Mouse (Mus musculus): Measurements from ENCODE around the gene Thrb. TPM values are rescaled to one million over a fixed set of nuclear protein-coding genes. Genes with fewer than 3 reads are reported as not detected.

The Thrb gene
- polyA plus RNA-seq, 2 experiments, result 1.3 to 3.9 TPM

DNA sequence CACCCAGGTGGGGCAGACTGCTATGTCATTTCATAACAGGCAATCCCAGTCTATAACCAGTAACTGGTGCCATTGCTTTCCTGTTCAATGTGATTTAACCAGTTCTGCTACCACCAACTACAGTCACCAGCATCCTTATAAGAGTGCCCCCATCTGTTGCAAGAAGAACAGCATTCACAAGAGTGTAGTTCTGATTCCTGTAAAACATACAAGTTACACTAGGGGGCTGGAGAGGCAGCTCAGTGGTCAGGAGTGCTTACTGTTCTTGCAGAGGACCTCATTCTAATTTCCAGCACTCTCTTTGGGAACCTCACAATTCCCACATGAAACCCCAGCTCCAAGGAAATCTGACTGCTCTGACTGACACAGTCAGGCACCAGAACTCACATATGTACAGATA, 318.2 kb downstream of the Thrb start:
- H3K27ac ChIP-seq (replicated peaks; ENCODE audit: low read depth, low read length), result no peak overlapping the region
- DNase-seq (ENCODE audit: low spot score) (no peak), ATAC-seq (ENCODE audit: low FRiP score, low read depth) (no peak)
- H3K9me3 ChIP-seq (ENCODE audit: control insufficient read depth, low read length), result no peaks in the 10 kb centered on the region
- TF ChIP-seq POLR2A (IDR thresholded peaks at IDR 0.05; ENCODE audit: borderline replicate concordance, extremely low read depth, insufficient read depth, insufficient read length), result no peak
- no peak overlapping the region for H3K4me3 ChIP-seq (replicated peaks; ENCODE audit: low read length)
- no peak overlapping the region for H3K4me2 ChIP-seq (replicated peaks; ENCODE audit: low read depth, low read length, severe bottlenecking)
- no peaks in the 10 kb centered on the region for H3K36me3 ChIP-seq (ENCODE audit: control insufficient read depth, insufficient read depth, low read length)
- no peaks in the 10 kb centered on the region for H3K4me1 ChIP-seq (ENCODE audit: control insufficient read depth, insufficient read depth, low read length)
- no peaks in the 10 kb centered on the region for H3K27me3 ChIP-seq (ENCODE audit: control insufficient read depth, insufficient read depth, low read length)
- no peak overlapping the region for H3K9ac ChIP-seq (ENCODE audit: low read depth, low read length, severe bottlenecking)

DNA sequence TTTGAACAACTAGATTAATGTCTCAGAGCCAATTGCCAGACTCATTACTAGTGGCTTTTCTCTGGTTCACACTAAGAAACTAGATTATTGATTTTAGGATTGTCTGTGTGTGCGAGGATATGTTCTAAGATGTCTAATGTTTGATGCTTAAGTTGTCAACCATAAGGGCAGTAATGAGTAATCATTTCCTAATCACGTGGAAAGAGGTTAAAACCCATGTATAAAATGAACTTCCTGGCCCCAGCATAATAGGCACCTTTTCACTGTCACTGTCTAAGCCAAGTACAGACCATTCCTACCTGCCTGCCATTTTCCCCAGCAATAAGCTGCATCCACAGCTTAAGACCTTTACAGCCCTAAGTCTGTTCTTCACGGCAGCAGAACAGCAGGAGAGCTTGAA, 321.2 kb downstream of the Thrb start:
- Histone ChIP-seq H3K4me2 (replicated peaks; ENCODE audit: low read depth, low read length, severe bottlenecking) (no peak overlapping the region), H3K4me1 (ENCODE audit: control insufficient read depth, insufficient read depth, low read length) (no peaks in the 10 kb centered on the region), H3K27ac (replicated peaks; ENCODE audit: low read depth, low read length) (no peak overlapping the region), H3K36me3 (ENCODE audit: control insufficient read depth, insufficient read depth, low read length) (no peaks in the 10 kb centered on the region), H3K27me3 (ENCODE audit: control insufficient read depth, insufficient read depth, low read length) (no peaks in the 10 kb centered on the region), H3K9me3 (ENCODE audit: control insufficient read depth, low read length) (no peaks in the 10 kb centered on the region), H3K9ac (ENCODE audit: low read depth, low read length, severe bottlenecking) (no peak overlapping the region), H3K4me3 (replicated peaks; ENCODE audit: low read length) (no peak overlapping the region)
- ATAC-seq (ENCODE audit: low FRiP score, low read depth) (no peak), DNase-seq (ENCODE audit: low spot score) (no peak)
- WGBS, result 75% methylated on average over 3 of the region's 3 CpGs
- no peak for TF ChIP-seq POLR2A (IDR thresholded peaks at IDR 0.05; ENCODE audit: borderline replicate concordance, extremely low read depth, insufficient read depth, insufficient read length)

DNA sequence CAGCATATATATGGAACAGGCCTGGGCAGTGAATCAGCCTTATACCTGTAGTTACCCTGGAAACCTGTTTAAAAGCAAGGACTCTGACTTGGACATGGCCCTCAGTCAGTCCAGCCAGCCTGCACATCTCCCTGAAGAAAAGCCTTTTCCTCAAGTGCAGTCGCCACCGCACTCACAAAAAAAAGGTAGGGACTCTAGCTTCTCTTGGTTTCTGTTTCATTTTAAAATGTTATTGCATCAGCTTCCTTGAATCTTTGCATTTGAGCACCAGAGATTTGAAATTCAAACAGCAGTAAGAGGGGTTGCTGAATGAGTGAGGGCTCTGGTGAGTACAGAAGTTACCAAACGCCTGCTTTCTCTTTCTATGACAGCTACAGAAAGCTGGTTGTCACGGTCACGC, 322.0 kb downstream of the Thrb start:
- Histone ChIP-seq H3K4me3 (replicated peaks; ENCODE audit: low read length) (no peak overlapping the region), H3K9me3 (ENCODE audit: control insufficient read depth, low read length) (no peaks in the 10 kb centered on the region), H3K4me2 (replicated peaks; ENCODE audit: low read depth, low read length, severe bottlenecking) (no peak overlapping the region), H3K36me3 (ENCODE audit: control insufficient read depth, insufficient read depth, low read length) (no peaks in the 10 kb centered on the region), H3K4me1 (ENCODE audit: control insufficient read depth, insufficient read depth, low read length) (no peaks in the 10 kb centered on the region), H3K27me3 (ENCODE audit: control insufficient read depth, insufficient read depth, low read length) (no peaks in the 10 kb centered on the region), H3K9ac (ENCODE audit: low read depth, low read length, severe bottlenecking) (no peak overlapping the region), H3K27ac (replicated peaks; ENCODE audit: low read depth, low read length) (no peak overlapping the region)
- ATAC-seq (ENCODE audit: low FRiP score, low read depth) (no peak), DNase-seq (ENCODE audit: low spot score) (no peak)
- no peak for TF ChIP-seq POLR2A (IDR thresholded peaks at IDR 0.05; ENCODE audit: borderline replicate concordance, extremely low read depth, insufficient read depth, insufficient read length)
- 82% methylated on average over 5 of the region's 5 CpGs for WGBS

DNA sequence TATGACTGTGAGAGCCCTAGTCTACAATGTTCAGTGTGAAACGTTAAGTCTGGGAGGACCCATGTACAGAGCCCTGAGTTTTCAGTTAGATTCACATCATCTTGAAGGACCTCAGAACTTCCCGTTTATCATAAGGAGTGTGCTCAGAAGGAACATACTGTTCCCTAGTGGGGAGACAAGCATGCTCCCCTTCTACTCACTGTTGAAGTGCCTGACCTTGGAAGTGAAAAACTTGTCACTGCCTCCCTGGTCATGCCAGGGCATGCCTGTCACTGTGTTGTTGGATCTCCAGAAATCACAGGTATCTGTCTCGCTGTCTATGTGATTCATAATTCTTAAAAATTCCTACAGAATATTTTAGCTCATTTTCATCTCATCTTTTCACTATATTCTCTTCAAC, 323.3 kb downstream of the Thrb start:
- Histone ChIP-seq H3K27me3 (ENCODE audit: control insufficient read depth, insufficient read depth, low read length) (no peaks in the 10 kb centered on the region), H3K9me3 (ENCODE audit: control insufficient read depth, low read length) (no peaks in the 10 kb centered on the region), H3K4me2 (replicated peaks; ENCODE audit: low read depth, low read length, severe bottlenecking) (no peak overlapping the region), H3K4me1 (ENCODE audit: control insufficient read depth, insufficient read depth, low read length) (no peaks in the 10 kb centered on the region), H3K4me3 (replicated peaks; ENCODE audit: low read length) (no peak overlapping the region), H3K27ac (replicated peaks; ENCODE audit: low read depth, low read length) (no peak overlapping the region), H3K9ac (ENCODE audit: low read depth, low read length, severe bottlenecking) (no peak overlapping the region), H3K36me3 (ENCODE audit: control insufficient read depth, insufficient read depth, low read length) (no peaks in the 10 kb centered on the region)
- DNase-seq (ENCODE audit: low spot score) (no peak), ATAC-seq (ENCODE audit: low FRiP score, low read depth) (no peak)
- no peak for TF ChIP-seq POLR2A (IDR thresholded peaks at IDR 0.05; ENCODE audit: borderline replicate concordance, extremely low read depth, insufficient read depth, insufficient read length)
- WGBS, result 74% methylated on average over 3 of the region's 3 CpGs

DNA sequence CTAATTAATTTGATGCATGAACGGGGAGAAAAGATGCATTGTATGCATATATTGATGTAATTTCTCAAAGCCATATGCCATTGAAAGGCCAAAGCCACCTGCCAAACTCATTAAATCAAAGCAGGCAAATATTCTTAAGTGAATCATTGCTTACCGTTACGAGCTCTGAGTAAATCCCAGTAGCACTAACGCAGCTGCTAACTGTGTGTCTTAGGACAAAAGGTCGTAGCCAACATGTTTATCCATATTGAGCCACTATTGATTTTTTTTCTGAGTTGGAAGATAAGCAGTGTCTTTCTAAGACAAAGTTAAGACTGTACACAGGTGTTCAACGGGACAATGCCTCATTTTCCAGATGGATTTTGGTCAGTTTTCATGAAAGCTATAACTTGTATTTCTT, 323.8 kb downstream of the Thrb start:
- no peak for TF ChIP-seq POLR2A (IDR thresholded peaks at IDR 0.05; ENCODE audit: borderline replicate concordance, extremely low read depth, insufficient read depth, insufficient read length)
- Histone ChIP-seq H3K4me3 (replicated peaks; ENCODE audit: low read length) (no peak overlapping the region), H3K36me3 (ENCODE audit: control insufficient read depth, insufficient read depth, low read length) (no peaks in the 10 kb centered on the region), H3K27ac (replicated peaks; ENCODE audit: low read depth, low read length) (no peak overlapping the region), H3K4me1 (ENCODE audit: control insufficient read depth, insufficient read depth, low read length) (no peaks in the 10 kb centered on the region), H3K9me3 (ENCODE audit: control insufficient read depth, low read length) (no peaks in the 10 kb centered on the region), H3K4me2 (replicated peaks; ENCODE audit: low read depth, low read length, severe bottlenecking) (no peak overlapping the region), H3K9ac (ENCODE audit: low read depth, low read length, severe bottlenecking) (no peak overlapping the region), H3K27me3 (ENCODE audit: control insufficient read depth, insufficient read depth, low read length) (no peaks in the 10 kb centered on the region)
- WGBS, result 40% methylated on average over 6 of the region's 6 CpGs
- DNase-seq (ENCODE audit: low spot score), result no peak
- no peak for ATAC-seq (ENCODE audit: low FRiP score, low read depth)

DNA sequence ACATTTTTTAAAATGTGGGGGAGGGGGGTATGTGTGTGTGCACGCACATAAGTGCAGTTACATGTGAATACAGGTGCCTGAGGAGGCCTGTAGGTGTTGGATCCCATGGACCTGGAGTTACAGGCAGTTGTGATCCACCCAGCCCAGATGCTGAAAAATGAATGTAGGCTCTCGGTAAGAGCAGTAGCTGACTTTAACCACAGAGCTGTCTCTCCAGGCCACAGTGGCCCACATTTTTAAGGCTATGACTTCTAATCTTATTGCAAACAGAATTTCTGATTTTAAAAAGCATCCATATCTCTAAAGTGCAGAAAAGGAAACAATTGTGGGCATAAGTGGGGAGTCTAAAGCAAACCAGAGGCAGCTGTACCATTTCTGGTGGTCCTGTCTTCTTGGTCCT, 328.5 kb downstream of the Thrb start:
- Histone ChIP-seq H3K4me1 (ENCODE audit: control insufficient read depth, insufficient read depth, low read length) (no peaks in the 10 kb centered on the region), H3K27ac (replicated peaks; ENCODE audit: low read depth, low read length) (no peak overlapping the region), H3K4me2 (replicated peaks; ENCODE audit: low read depth, low read length, severe bottlenecking) (no peak overlapping the region), H3K27me3 (ENCODE audit: control insufficient read depth, insufficient read depth, low read length) (no peaks in the 10 kb centered on the region), H3K9ac (ENCODE audit: low read depth, low read length, severe bottlenecking) (no peak overlapping the region), H3K36me3 (ENCODE audit: control insufficient read depth, insufficient read depth, low read length) (no peaks in the 10 kb centered on the region), H3K9me3 (ENCODE audit: control insufficient read depth, low read length) (no peaks in the 10 kb centered on the region), H3K4me3 (replicated peaks; ENCODE audit: low read length) (no peak overlapping the region)
- WGBS, result 79% methylated on average over 2 of the region's 2 CpGs
- no peak for TF ChIP-seq POLR2A (IDR thresholded peaks at IDR 0.05; ENCODE audit: borderline replicate concordance, extremely low read depth, insufficient read depth, insufficient read length)
- DNase-seq (ENCODE audit: low spot score), result no peak
- ATAC-seq (ENCODE audit: low FRiP score, low read depth), result no peak
